Mouse (Mus musculus): ENCODE measurements around the gene Ugt1a6a.

DNA sequence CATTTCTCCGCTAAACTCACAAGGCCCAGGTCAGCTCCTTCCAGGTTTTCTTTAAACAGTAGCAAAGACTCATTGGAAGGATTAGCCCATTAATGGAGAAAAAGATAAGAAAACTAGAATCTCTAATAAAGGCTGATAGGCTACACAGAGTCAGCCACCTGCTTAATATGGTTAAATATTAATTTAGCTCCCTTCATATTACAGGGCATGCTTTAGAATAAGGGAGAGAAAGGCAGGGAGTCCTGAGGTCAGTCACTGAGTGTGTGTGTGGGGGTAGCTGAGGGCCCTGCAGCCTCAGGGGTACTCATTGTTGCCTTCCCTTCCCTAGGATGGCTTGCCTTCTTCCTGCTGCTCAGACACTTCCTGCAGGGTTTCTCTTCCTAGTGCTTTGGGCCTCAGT is 3.5 kb downstream of the Ugt1a6a start:
- no peak for TF ChIP-seq CTCF (IDR thresholded peaks at IDR 0.05; ENCODE audit: control insufficient read depth, insufficient read depth, insufficient read length)
- no peak for TF ChIP-seq MAX (IDR thresholded peaks at IDR 0.05)
